Mouse (Mus musculus) right cerebral cortex, adult 2 months (tissue): Measurements from ENCODE around the gene Papola.
"Not testable (repeated sequence)": the region's sequence is repeated elsewhere in the genome, so short reads cannot be mapped to it uniquely, and the experiment has no call there.

ENCODE experiments used
- DNase-seq, 2 experiments: peaks; one replicate each; pipeline ENCODE4 v3.0.0; 2021 to 2022; ENCODE audit warnings: low spot score in 2 of 2

The Papola gene

DNA sequence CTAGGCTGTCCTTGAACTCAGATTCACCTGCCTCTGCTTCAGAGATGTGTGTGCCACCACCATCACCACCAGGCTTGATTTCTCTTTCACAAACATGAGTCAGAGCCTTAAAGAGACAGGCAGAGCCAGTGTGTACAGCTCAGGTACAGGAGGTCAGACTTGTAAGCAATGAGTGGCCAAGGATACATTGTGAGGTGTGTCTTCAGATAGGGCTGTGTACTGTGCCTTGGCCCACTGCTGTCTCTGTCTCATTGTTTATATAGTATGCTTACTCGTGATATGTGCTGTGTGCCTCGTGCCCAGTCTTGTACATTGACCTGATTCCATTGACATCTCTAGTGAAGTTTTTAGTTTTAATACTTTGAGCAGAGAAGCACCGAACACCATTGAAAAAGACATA, 21.3 kb downstream of the Papola start:
- DNase-seq = no peak

DNA sequence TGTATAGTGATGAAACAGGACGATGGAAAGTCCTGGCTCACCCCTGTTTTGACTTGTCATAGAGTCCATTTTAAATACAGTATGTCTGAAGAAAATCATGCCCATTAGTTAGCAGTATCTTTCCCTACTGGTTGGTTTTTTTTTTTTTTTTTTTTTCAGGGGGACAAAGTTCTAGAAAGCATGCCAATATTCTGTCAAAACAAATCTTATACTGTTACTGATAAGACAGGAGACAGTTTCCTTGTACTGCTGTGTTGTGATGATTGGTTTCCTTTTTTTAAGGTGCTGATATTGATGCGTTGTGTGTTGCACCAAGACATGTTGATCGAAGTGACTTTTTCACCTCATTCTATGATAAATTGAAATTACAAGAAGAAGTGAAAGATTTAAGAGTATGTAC, 21.7 kb downstream of the Papola start:
- no peak for DNase-seq

DNA sequence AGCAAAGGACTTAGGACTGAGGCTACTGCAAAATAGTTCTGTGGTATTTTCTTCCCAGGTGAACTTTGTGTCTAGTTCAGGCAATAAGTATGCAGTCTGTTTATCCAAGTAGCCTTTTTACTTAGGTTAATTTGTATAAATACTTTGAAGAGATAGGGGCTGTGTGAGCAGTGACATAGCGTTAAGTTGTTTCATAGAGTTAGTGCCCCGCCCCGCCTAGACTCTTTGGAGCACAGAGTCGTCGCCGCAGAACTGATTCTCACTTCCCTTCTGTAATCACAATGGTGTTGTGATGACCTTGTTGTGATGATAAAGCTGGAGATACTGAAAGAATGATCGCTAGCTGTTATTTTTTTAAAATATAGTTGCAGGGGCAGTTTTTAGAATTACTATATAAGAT, 22.9 kb downstream of the Papola start:
- no peak for DNase-seq

DNA sequence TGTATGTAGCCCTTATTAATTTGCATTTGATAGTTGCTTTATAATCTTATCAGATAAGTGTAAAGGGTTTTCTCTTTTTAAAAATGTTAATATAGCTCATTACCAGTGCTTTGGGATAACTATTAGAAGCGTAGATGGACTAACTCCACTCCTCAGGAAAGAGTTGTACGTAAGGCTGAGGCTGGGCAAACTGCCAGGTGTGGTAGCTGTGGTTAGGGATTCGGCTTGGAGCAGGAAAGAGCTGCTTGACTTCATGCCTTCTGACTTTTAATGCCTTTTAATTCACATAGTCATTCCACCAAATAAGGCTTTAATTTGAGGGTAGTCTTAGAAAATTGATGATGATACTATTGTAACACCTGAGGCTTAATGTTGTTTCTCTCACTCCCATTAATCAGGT, 24.5 kb downstream of the Papola start:
- no peak for DNase-seq

DNA sequence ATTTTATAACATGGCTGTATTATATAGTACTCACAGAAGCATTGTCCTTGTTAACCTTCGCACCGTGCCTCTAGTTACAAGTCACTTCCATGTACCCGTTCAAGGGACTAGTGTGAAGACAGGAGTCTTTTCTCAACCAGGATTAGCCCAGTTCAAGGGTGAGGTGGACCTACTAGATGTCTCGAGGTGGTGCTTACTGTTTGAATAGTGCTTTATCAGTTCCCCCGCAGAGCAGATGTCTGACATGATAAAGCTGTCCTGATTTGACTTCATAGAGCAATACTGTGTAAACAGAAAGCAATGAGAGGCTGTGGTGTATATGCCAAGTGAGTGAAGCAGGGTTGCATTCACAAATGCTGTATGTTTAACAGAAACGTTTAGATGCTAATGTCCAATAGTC, 26.1 kb downstream of the Papola start:
- no peak for DNase-seq

DNA sequence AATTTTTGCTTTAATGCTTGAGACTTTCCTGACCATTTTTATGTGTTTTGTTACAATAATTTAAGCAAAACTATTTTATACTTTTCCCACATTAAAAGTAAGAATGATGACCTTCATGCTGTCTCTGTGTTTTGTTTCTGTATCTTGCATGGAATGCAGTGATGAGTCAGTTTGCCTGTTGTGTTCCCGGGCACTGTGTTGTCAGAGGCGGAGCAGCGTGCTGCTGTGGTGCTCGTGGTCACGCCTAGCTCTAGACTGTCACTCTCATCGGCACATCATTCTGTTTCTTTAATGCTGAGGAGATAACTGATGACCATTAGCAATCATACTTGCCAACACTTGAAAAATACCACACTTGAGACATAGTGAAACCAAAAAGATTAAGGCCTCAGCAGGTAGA, 29.5 kb downstream of the Papola start:
- DNase-seq = no peak

DNA sequence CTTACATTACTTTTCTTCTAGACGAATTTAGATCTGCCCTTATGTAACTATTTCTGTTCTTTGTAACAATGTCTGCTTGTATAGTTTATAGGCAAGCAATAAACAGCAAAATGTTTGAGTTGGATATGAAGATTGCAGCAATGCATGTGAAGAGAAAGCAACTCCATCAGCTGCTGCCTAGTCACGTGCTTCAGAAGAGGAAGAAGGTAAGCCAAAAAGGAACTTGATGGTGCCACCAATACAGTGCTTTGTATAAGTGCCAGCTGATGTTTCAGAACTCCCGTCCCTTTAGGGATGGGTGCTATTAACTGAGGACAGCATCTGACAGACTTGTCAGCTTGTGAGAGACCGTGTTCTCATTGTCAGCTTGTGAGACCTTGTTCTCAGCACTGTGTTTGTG, 39.0 kb downstream of the Papola start:
- DNase-seq = no peak

DNA sequence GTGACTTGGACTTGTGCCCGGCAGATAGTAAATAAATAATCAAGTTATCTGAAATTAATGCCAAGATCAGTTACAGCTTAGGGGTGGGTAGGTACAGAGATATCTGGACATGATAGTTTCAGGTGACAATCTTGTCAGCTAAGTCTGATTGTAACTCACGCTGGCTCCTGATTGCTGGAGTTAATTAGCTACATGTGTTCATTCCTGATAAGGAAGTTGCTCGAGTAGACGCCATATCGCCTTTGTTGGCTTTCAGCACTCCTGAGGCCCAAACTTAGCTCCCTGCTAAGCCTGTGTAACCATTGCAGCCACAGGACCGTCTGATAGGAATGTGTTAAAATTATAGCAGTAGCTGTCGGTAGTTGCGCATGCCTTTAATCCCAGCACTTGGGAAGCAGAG, 40.2 kb downstream of the Papola start:
- no peak for DNase-seq

DNA sequence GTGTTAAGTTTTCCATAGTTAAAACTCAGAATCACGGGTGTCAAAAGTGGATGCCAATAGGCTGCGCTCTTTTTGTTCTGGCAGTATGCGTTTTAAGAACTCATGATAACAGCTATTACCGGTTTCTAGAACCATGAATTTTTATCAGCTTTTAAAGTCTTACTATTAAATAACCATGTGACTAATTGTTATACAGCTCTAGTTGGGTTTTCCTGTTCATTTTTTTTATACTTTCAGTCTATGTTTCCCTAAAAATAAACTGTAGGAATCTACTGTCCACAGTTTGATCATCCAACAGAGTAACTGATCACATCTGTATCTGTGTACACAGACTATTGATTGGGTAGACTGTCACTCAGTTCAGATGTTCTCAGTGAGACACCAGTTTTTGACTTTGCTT, 40.8 kb downstream of the Papola start:
- DNase-seq = no peak

DNA sequence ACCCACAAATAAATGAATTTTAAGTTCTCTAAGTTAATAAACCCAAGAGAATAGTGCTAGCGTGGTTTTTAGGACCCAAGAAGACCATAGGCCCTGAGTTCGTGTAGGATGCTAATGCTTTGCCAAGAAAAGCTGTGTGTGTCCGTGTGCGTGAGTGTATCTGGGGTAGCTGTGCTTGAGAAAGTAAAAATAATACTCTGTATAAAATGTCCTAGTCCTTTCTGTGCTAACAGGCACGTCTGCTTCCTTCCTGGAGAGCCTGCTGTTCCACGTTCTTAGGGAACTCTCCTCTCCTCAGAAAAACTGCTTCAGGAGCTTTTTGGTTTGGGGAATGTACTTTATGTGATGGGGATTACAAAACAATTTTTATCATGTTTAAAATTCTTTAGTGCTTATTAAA, 48.0 kb downstream of the Papola start:
- DNase-seq = peak; percentile 31 to 46

DNA sequence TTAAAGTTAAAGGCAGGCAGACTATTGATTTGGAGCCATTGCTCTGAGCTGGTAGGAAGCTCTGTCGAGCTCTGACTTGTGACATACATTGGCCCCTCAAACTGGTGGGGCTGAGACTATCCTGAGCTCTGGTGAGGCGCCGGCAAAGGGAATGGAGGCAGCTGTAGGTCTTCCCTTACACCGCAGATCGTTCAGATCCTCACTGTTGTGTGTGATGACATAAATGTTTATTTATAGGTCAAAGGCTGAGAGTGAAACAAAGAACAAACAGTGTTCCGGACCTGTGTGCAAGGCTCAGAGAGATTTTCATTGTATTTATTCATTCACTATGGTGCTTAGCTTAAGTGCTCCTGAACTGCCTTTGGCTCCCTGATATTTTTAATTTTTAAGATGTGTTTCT, 50.4 kb downstream of the Papola start:
- DNase-seq = no peak

DNA sequence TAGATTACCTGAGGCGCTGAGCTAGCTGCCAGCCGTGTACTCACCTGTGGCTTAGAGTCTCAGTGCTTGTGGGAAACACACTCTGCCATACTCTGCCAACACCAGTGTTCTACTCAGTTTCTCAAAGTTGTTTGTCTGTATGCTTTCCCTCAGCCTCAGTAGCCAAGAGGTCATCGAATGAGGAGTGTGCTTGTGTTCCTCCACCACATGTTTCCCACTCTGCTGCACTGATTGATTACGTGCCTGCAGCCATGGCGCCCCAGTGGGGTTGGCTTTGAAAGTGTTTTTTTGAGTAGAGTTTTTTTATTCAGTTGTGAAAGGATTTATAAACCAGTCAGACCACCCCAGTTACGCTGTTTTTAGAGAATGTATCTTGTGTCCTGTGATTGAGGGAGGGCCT, 51.1 kb downstream of the Papola start:
- no peak for DNase-seq

DNA sequence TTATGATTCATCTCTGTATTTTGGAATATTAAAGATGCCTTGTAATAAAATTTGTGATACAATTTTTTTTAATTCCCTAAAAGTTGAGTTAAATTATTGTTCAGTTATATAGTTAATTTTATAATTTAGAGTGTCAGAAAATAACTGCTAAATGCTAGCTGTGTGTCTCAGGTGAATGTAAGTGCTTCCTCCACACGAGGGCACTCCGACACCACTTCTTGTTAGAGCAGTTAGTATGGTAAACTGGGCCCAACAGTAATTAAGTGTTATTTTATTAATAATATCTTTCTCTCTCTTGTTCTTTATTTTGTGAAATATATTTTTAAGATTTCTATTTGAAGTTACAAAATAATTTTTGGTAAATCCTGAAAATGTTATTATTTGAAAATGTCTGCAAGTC, 51.7 kb downstream of the Papola start:
- DNase-seq = peak; percentile 72 to 74

DNA sequence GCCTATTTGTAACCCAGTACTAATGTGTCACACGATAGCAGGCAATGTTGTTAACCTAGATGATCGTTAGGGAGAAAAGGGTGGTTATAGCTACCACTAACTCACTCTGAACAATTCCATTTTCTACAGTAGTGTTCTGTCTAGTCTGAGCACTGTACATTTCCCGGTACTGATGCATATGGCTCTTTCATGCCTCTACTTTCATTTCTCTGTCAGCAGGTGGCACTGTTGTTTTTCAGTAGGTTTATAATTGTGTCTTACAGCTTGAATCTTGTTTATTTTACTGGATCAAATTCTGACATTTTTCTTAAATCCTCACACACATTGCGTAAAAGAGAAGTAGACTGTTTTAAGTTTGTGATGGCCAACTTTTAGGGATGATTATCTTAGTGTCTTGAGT, 54.6 kb downstream of the Papola start:
- DNase-seq = no peak

DNA sequence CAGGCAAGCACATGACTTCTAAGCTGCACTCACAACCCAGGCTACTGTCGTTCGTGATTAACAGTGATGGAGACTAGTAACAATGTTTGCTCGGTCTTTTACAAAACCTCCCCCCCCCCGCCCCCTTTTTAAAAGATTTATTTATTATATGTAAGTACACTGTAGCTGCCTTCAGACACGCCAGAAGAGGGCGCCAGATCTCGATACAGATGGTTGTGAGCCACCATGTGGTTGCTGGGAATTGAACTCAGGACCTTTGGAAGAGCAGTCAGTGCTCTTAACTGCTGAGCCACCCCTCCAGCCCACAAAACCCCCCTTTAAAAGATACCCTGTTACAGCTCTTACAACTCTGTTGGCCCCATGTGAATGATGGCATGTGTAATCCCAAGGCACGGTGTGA, 56.1 kb downstream of the Papola start:
- not testable (repeated sequence) for DNase-seq

DNA sequence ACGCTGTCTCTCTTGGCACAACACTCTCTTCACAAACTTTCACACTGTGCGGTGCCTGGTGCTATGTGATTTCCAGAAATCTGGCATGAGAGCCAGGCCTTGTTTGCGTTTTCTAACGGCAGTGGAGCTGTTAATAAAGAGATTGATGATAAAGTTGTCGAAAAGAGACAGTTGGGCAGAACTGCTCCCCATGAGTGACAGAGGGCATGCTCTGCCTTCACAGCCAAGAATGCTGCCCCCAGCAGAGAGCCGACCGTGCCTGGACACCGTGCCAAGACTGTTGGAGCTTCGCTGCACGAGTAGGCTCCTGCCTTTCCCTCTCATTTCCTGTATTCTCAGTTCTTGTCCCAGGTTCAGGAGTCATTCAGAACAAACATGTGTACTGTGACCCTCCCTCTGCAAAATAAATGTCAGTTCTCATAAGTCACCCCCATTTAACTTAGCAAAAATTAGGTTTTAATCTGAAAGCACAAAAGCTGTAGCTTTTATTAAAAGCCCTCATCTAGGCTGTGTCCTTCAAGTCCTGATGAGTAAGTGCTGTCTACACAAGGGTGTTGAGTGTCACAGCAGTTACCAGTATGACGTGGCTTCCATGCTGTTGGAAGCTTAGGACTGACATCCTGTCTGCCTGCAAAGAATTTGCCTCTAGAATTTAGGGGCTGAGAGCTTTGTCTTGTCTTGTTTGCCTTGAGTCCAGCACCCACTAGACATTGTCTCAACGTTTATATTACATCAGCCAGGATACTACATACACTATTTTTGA, 58.9 kb downstream of the Papola start:
- no peak for DNase-seq

DNA sequence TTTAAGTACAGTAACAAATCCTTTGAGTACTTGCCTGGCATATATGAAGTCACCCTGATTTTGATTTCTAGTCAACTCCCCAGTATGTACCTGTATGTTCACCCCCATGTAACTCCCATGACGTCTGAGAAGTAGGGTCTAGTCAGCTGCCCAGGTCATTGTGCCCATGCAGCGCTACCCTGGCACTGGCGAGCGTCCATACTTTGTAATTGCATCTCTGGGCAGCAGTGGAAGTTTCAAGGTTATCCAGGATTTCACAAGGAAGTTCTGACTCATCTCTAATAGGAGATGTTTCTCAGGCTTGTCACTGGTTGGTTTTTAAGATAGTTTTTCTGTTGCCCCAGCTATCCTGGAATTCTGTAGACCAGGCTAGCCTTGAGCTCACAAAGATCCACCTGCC, 59.9 kb downstream of the Papola start:
- DNase-seq = no peak

DNA sequence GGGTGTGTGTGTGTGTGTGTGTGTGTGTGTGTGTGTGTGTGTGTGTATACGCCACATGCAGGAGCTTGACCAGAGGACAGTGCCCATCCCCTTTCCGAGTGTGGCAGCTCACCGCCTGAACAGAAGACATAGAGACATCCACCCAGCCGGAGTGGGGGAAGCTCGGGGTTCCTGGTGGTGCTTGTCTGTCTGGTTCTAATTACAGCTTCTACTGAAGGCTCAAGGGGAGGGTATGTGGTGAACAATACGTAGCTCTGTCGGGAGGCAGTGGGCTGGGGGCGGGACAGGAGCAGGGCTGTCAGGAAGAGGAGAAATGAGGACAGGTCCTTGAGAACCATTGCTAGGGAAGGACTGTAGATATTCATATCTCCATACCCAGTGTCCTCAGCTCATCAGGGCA, 64.6 kb downstream of the Papola start:
- no peak for DNase-seq

DNA sequence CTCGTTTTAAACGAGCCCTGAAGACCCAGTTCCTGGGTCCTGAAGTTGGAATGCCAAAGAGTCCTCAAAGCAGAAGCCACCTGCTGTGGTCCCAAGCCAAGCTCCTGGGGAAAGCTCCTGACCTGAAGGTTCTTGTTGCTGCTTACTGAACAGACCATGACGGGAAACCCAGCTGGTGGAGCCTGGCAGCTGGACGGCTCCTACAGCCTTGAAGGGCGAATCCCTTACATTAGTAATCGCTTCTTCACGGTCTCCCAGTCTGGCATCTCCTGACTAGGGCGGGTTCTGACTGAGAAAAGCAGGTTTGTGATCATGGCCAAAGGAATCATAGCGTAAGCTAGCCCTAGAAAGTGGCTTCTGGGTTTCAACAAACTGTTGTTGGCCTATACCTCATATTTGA, 66.2 kb downstream of the Papola start:
- DNase-seq = no peak

DNA sequence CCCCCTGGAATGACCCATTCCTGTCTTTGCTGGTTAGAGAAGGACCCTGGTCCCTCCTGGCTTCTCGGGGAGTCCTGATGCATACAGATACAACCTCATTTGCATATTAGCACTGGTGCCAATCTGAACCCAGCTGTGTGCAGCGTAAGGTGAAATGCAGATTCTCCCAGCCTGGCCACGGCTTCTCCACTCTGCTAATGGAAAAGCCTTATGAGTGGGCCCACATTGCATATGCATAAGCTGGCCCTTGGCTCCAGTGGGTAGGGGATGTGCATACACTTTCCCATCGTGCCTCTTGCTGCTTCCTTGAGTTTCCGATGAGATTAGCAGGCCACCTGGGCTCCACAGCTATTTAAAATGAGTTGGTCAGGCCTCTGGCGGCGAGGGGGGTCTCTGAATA, 68.3 kb downstream of the Papola start:
- DNase-seq = no peak

DNA sequence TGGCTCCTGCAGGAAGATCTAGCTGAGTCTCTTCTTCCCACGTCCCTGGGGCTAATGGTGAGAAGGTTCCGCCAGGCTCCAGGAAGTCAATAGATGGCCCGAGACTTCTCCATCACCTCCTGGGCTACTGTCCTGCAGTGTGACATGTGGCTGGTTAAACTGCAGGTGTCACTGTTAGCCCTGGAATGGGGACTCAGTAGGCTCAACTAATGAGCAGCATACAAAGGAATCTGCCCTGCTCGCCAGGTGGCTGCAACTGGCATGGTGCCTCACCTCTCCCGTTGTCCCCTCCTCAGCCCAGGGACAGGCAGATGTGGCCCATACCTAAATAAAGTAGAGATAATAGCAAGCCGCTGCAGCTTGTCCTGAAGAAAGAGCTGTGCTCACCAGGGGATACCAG, 70.1 kb downstream of the Papola start:
- peak; percentile 57 to 58 for DNase-seq

DNA sequence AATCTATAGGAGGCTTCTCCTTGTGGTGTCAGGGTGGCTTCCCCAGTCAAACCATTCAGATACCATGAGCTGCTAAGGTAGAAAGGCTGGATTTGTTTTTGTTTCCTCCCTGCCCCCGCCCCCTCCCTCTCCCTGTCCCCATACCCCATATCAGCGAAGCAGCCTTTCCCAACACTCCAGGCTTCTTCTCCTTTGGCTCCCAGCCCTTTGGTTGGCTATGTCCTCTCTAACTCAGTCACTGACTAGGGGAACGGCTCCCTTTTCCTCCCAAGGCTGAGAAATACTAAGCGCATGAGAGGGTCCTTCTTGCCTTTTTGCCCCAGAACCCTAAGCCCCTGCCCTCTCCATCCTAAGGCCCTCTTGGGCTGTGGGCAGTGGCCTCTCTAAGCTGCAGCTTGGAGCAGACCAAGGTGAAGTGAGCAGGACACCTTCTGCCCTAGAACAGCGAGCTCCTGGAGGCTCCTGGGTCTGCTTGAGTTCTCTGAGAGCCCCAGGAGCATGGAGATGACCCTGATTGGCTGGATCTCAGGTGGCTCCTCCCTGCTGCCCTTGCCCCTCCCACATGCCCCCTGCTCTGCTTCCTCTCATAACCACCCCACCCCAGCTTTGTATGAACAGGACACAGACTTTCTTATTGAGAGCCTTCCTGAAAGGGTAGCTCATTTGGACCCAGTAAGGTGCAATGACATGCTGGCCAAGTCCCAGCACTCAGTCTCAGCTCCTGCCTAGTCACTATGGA, 73.6 kb downstream of the Papola start:
- no peak for DNase-seq

DNA sequence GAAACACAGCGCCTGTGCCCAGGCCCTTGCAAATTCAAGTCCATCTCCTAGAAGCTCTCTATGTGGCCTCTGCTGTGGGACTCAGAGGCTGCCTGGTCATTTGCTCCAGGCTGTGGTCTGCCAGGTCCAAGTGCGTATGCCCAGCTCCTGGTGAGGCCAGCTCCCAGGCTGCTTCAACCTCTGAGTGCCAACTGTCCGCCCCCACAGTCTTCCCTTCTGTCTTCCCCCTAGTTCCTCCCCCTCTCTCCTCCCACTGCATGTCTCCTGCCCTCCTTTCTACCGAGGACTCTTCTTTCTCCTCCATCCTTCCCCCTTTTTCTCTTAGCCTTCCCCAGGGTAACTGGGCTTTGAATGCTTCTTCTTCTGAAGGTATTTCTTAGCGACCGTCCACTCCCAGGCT, 77.6 kb downstream of the Papola start:
- DNase-seq = no peak

DNA sequence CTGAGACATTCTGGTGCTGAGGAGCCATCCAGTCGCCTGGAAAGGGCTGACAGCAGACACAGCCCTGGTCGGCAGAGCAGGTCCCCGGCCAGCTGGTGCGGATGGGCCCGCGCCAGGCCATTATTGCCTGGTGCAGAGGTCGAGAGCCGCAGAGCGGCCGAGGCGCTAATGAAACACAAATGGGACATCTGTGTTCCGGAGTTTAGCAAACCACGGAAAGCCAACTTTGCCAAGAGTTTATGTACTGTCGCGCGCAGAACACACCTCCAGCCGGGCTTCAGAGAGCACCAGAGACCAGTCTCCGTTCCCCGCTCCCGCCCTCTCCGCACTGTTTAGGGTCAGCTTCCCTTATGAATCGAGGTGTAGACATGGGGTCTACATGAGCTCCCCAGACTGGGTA, 78.1 kb downstream of the Papola start:
- DNase-seq = no peak
